Mouse (Mus musculus): ENCODE results near the gene Dgcr8. TPM values are rescaled to one million over a fixed set of nuclear protein-coding genes. Genes with fewer than 3 reads are reported as not detected.

Gene Dgcr8
- polyA plus RNA-seq, 1 experiment: 19.3 TPM

- DNase-seq (ENCODE audit: low read depth): no peak
These were observed 39.6 kb downstream of the Dgcr8 start for GRCm38 (mm10) chr16:18249364-18249967.

GRCm38 (mm10) chr16:18248433-18249363, 40.3 kb downstream of the Dgcr8 start, which contains the start of the genes Trmt2a and Ranbp1:
TSS of gene Trmt2a (plus strand) at chr16:18248679.
TSS of gene Ranbp1 (minus strand) at chr16:18248732.
- DNase-seq (ENCODE audit: low read depth): peak; percentile 63

- DNase-seq (ENCODE audit: low read depth): no peak
These were observed 41.3 kb downstream of the Dgcr8 start for GRCm38 (mm10) chr16:18247521-18248399.

- no peak for DNase-seq (ENCODE audit: low read depth)
These were observed 47.5 kb downstream of the Dgcr8 start for GRCm38 (mm10) chr16:18241581-18241980.

- no peak for DNase-seq (ENCODE audit: low read depth)
These were observed 52.2 kb downstream of the Dgcr8 start for GRCm38 (mm10) chr16:18236676-18237501.

GRCm38 (mm10) chr16:18235389-18236065, 53.5 kb downstream of the Dgcr8 start:
- DNase-seq (ENCODE audit: low read depth): no peak

- no peak for DNase-seq (ENCODE audit: low read depth)
These were observed 54.2 kb downstream of the Dgcr8 start, which contains the start of gene Zdhhc8 for GRCm38 (mm10) chr16:18234671-18235388. TSS of gene Zdhhc8 (minus strand) at chr16:18235136.

- DNase-seq (ENCODE audit: low read depth): no peak
These were observed 55.0 kb downstream of the Dgcr8 start for GRCm38 (mm10) chr16:18233919-18234670.

- DNase-seq (ENCODE audit: low read depth): no peak
These were observed 55.6 kb downstream of the Dgcr8 start for GRCm38 (mm10) chr16:18233451-18233850.

GRCm38 (mm10) chr16:18231451-18231850, 57.6 kb downstream of the Dgcr8 start:
- DNase-seq (ENCODE audit: low read depth): no peak

GRCm38 (mm10) chr16:18231047-18231446, 58.0 kb downstream of the Dgcr8 start:
- DNase-seq (ENCODE audit: low read depth): no peak

- DNase-seq (ENCODE audit: low read depth): no peak
These were observed 58.4 kb downstream of the Dgcr8 start for GRCm38 (mm10) chr16:18230617-18231016.

GRCm38 (mm10) chr16:18229622-18230021, 59.4 kb downstream of the Dgcr8 start:
- no peak for DNase-seq (ENCODE audit: low read depth)

- DNase-seq (ENCODE audit: low read depth): no peak
These were observed 60.2 kb downstream of the Dgcr8 start for GRCm38 (mm10) chr16:18228856-18229255.

GRCm38 (mm10) chr16:18227897-18228422, 61.1 kb downstream of the Dgcr8 start:
- DNase-seq (ENCODE audit: low read depth): no peak

- no peak for DNase-seq (ENCODE audit: low read depth)
These were observed 61.9 kb downstream of the Dgcr8 start for GRCm38 (mm10) chr16:18227187-18227586.

GRCm38 (mm10) chr16:18222188-18222587, 66.9 kb downstream of the Dgcr8 start:
- DNase-seq (ENCODE audit: low read depth): no peak

GRCm38 (mm10) chr16:18221543-18221898, 67.5 kb downstream of the Dgcr8 start:
- DNase-seq (ENCODE audit: low read depth): no peak

Measured in gonadal fat pad, adult 2 months (tissue).